Mouse (Mus musculus) stomach, embryonic 15.5 days (tissue): ENCODE data around the gene Rbm4b. TPM values are rescaled to one million over a fixed set of nuclear protein-coding genes. Genes with fewer than 3 reads are reported as not detected.
A peak's percentile ranks its signal among the peaks of the same experiment; 100 is the strongest.
"Not testable (repeated sequence)": the region's sequence is repeated elsewhere in the genome, so short reads cannot be mapped to it uniquely, and the experiment has no call there.

Experiments used
- ATAC-seq: fragments of 200-750 bp; cut with Nextera tagmentation; 2 replicates; pipeline ENCODE4 v1.8.0; 2017; ENCODE audit warnings: low read depth, moderate number of reproducible peaks, moderate TSS enrichment; ENCODE audit not compliant: insufficient read depth, low FRiP score
- H3K27ac ChIP-seq: fragments of 300-500 bp; sonication (generic); 2 replicates; pipeline ENCODE4 v1.5.1; 2015; ENCODE audit warnings: mild to moderate bottlenecking, inconsistent platforms
- H3K27me3 ChIP-seq: fragments of 300-500 bp; sonication (generic); replicated peaks from 2 replicates; pipeline ENCODE4 v1.6.1; 2015; ENCODE audit warnings: inconsistent platforms
- H3K36me3 ChIP-seq: fragments of 300-500 bp; sonication (generic); 2 replicates; pipeline ENCODE4 v1.6.1; 2015; ENCODE audit warnings: inconsistent platforms
- H3K4me1 ChIP-seq: fragments of 300-500 bp; sonication (generic); 2 replicates; pipeline ENCODE4 v1.6.1; 2015; ENCODE audit warnings: inconsistent platforms
- H3K4me2 ChIP-seq: fragments of 300-500 bp; sonication (generic); 2 replicates; pipeline ENCODE4 v1.6.1; 2015; ENCODE audit warnings: mild to moderate bottlenecking, inconsistent platforms
- H3K4me3 ChIP-seq: fragments of 300-500 bp; sonication (generic); replicated peaks from 2 replicates; pipeline ENCODE4 v1.5.1; 2015; ENCODE audit warnings: inconsistent platforms
- H3K9ac ChIP-seq: fragments of 300-500 bp; sonication (generic); 2 replicates; pipeline ENCODE4 v1.6.1; 2015; ENCODE audit warnings: inconsistent platforms
- H3K9me3 ChIP-seq: fragments of 300-500 bp; sonication (generic); 2 replicates; pipeline ENCODE4 v1.6.1; 2016; ENCODE audit warnings: inconsistent platforms
- WGBS: fragments of 180-500 bp; shearing (Covaris S2); methylation state at CpG from one replicate; pipeline ENCODE4 v1.1.7; 2015; 5-methylcytosine and 5-hydroxymethylcytosine counted together
- polyA plus RNA-seq: library from polyadenylated mRNA; unstranded; fragments of >200 nt; fragmentation: Nextera tagmentation; extraction: Ambion mirVana; gene quantifications from 2 replicates; pipeline ENCODE4 v1.2.1, GENCODE M21; 2015

Gene Rbm4b
- polyA plus RNA-seq, 1 experiment from 2014 or later = 59.7 TPM

DNA sequence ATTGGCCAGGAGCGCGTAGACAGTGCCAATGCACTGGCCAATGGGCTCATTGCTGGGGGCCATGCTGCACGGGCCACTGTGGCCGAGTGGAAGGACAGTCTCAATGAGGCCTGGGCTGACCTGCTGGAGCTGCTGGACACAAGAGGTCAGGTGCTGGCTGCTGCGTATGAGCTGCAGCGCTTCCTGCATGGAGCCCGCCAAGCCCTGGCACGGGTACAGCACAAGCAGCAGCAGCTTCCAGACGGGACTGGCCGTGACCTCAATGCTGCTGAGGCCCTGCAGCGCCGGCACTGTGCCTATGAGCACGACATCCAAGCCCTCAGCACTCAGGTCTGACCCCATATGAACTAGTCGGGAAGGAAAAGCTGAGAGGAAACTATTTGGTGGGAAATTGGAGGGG lies 9.7 kb upstream of the Rbm4b start:
- WGBS = 82% methylated on average over 14 of the region's 14 CpGs

DNA sequence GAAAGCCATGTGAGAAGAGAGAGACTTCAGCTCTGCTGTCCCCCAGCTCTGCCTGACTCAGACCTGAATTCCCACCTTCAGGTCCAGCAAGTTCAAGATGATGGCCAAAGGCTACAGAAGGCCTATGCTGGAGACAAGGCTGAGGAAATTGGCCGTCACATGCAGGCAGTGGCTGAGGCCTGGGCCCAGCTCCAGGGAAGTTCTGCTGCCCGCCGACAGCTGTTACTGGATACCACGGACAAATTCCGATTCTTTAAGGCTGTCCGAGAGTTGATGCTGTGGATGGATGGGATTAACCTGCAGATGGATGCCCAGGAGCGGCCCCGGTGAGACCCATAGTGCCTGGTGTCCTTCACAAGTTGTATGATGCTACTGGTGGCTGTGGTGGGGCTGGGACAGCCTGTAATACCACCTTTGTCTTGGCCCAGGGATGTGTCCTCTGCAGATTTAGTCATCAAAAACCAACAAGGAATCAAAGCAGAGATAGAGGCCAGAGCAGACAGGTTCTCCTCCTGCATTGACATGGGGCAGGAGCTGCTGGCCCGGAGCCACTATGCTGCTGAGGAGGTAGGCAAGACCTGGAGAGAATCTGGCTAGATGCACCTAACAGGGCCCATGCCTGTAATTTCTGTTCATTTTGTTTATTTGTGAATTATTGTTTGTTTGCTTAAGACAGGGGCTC lies 8.5 kb upstream of the Rbm4b start:
- 89% methylated on average over 9 of the region's 9 CpGs for WGBS
- H3K27ac ChIP-seq = no peak overlapping the region
- no peaks in the 10 kb centered on the region for H3K27me3 ChIP-seq
- H3K4me1 ChIP-seq = no peaks in the 10 kb centered on the region
- ATAC-seq = no peak
- no peak overlapping the region for H3K4me2 ChIP-seq
- no peaks in the 10 kb centered on the region for H3K9me3 ChIP-seq
- no peaks in the 10 kb centered on the region for H3K36me3 ChIP-seq
- H3K9ac ChIP-seq = no peak overlapping the region
- no peak overlapping the region for H3K4me3 ChIP-seq

More for the DNA sequence above, 9.7 kb upstream of the Rbm4b start:
- Histone ChIP-seq H3K4me2 (no peak overlapping the region), H3K9me3 (no peaks in the 10 kb centered on the region), H3K27ac (no peak overlapping the region), H3K9ac (no peak overlapping the region), H3K27me3 (no peaks in the 10 kb centered on the region), H3K4me1 (no peaks in the 10 kb centered on the region), H3K4me3 (no peak overlapping the region), H3K36me3 (no peaks in the 10 kb centered on the region)
- no peak for ATAC-seq

DNA sequence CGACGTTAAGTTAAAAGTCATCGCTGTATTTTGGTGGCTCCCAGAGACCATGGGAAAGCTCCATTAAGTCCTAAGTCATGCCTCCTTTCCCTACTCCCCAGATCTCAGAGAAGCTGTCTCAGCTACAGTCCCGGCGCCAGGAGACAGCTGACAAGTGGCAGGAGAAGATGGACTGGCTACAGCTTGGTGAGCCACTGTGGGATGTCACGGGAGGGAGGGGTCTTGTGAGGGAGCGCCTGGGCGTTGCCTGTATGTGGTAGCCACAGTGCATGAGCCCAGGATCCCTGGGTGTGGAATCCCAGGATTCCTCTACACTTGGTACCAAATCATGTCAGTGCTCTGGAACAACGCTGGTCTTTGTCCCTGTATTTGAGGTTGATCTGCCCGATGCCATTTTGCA lies 7.8 kb upstream of the Rbm4b start:
- Histone ChIP-seq H3K4me3 (no peak overlapping the region), H3K27me3 (no peaks in the 10 kb centered on the region), H3K27ac (no peak overlapping the region), H3K4me1 (no peaks in the 10 kb centered on the region), H3K9me3 (no peaks in the 10 kb centered on the region), H3K9ac (no peak overlapping the region), H3K4me2 (no peak overlapping the region), H3K36me3 (no peaks in the 10 kb centered on the region)
- WGBS = 81% methylated on average over 10 of the region's 10 CpGs
- no peak for ATAC-seq

DNA sequence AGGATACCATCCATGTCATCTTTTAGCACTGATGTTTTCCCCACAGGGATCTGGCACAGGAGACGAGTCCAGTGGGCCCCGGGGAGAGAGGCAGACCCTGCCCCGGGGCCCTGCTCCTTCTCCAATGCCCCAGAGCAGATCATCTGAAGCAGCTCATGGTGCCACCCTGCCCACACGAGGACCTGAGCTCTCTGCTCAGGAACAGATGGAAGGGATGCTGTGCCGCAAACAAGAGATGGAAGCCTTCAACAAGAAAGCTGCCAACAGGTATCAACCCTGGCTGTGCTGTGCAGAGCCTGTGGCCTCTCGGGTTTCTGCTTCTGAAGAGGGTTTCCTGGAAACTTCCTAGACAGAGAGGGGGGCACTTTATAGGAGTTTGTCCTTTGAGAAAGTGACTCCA lies 6.3 kb upstream of the Rbm4b start:
- no peaks in the 10 kb centered on the region for H3K4me1 ChIP-seq
- no peaks in the 10 kb centered on the region for H3K27me3 ChIP-seq
- no peak overlapping the region for H3K9ac ChIP-seq
- 82% methylated on average over 6 of the region's 6 CpGs for WGBS
- H3K36me3 ChIP-seq = no peaks in the 10 kb centered on the region
- H3K9me3 ChIP-seq = no peaks in the 10 kb centered on the region
- no peak overlapping the region for H3K4me2 ChIP-seq
- ATAC-seq = no peak
- no peak overlapping the region for H3K27ac ChIP-seq
- H3K4me3 ChIP-seq = no peak overlapping the region

DNA sequence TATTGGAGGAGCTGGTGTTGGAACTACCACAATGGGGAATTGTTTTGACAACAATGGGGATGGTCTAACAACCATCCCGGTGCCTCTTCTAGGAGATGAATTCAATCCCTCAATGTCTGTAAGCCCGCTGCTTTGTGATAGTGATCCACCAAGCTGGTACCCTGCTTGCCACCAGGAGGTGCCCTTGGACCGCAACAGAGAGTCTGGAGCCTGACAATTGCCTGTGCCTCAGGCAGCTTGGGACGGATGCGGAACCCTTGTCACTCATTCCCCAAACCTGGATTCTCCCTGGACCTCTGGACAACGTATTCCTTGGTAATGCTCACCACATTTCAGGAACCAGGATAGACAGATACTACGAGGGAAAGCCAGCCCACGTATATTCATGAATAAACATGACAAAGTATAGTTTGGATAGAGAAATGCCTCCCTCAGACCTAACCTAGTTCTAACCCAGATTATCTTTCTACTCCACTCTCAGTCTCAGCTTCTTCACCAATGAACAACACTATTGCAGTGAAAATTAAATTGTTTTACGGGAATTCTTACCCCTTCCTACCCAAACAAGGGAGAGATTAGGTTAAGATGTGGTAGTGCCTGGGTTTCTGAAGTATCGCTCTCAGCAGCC lies 618 bp upstream of the Rbm4b start:
- H3K27me3 ChIP-seq = no peaks in the 10 kb centered on the region

DNA sequence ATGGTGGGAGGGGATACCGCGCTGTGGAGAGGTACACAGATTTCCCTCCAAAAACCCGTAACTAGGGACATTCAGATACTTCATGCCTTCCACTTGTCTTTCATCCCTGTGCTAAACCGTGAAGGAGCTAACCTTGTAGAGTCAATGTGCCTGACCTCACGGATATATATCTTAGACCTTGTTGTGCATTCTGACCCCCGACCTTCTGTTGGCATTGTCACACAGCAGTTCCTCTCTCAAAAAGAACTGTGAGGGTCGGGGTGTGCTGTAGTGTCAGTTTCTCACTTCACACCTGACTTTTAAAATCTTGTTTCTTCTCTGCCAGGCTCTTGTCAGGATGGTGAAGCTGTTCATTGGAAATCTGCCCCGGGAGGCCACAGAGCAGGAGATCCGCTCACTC lies 624 bp downstream of the Rbm4b start:
- Histone ChIP-seq H3K36me3 (0 out of 2 replicates have a peak, but pooled peaks cover 4% of the 10 kb centered on the region), H3K4me3 (peak overlapping the region; percentile 78), H3K4me1 (peaks cover 9% of the 10 kb centered on the region), H3K9ac (peak overlapping the region; percentile 77), H3K9me3 (no peaks in the 10 kb centered on the region), H3K27ac (peak overlapping the region; percentile 97), H3K27me3 (no peaks in the 10 kb centered on the region), H3K4me2 (peak overlapping the region; percentile 77)
- 2% methylated on average over 9 of the region's 9 CpGs for WGBS
- no peak for ATAC-seq

More for the DNA sequence above, 618 bp upstream of the Rbm4b start:
- Histone ChIP-seq H3K4me3 (peak overlapping the region; percentile 78), H3K4me2 (peak overlapping the region; percentile 77), H3K9ac (no peak overlapping the region; the same call in 1 of the 2 replicates), H3K4me1 (peaks cover 9% of the 10 kb centered on the region), H3K27ac (peak overlapping the region; percentile 97), H3K9me3 (no peaks in the 10 kb centered on the region), H3K36me3 (no peaks in the 10 kb centered on the region)
- WGBS = under 1% methylated on average over 10 of the region's 10 CpGs
- ATAC-seq = peak; percentile 57

DNA sequence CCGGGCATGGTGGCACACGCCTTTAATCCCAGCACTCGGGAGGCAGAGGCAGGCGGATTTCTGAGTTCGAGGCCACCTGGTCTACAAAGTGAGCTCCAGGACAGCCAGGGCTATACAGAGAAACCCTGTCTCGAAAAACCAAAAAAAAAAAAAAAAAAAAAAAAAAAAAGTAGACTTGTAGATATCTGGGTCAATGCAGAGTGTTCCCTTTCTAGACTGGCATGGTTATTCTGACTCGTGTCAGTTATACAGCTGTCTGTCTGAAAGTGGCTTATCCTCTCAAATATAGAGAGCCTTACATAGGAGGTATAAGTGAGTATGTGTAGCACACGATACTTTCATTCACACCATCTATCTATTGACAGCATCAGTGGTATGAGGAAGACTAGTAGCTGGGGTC lies 4.2 kb downstream of the Rbm4b start:
- H3K4me1 ChIP-seq, H3K27ac ChIP-seq, H3K9me3 ChIP-seq, H3K9ac ChIP-seq, ATAC-seq, H3K27me3 ChIP-seq, H3K4me2 ChIP-seq, H3K4me3 ChIP-seq: not testable (repeated sequence)
- H3K36me3 ChIP-seq = peaks cover 22% of the 10 kb centered on the region; the same call in 1 of the 2 replicates
- 87% methylated on average over 8 of the region's 8 CpGs for WGBS

DNA sequence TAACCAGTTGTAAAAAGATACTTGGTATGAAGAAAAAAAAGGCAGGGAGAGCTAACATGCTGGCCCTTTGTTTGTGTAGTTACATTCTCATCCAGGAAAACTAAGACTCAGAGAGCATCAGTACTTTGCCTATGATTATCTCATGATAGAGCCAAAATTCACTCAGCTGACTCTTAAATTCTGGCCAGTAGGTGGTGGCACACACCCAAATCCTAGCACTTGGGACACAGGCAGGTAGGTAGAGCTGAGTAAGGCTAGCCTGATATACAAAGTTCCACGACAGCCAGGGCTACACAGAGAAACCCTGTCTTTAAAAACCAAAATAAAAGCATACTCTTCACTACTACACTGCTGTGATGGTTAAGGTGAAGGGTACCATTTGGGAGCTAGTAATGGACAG lies 6.6 kb downstream of the Rbm4b start:
- Histone ChIP-seq H3K4me3 (no peak overlapping the region), H3K9me3 (no peaks in the 10 kb centered on the region), H3K4me1 (peaks cover 5% of the 10 kb centered on the region), H3K36me3 (peaks cover 36% of the 10 kb centered on the region), H3K27ac (no peak overlapping the region), H3K4me2 (no peak overlapping the region), H3K9ac (no peak overlapping the region), H3K27me3 (no peaks in the 10 kb centered on the region)
- ATAC-seq = no peak
- 62% methylated on average over 1 of the region's 1 CpGs for WGBS

DNA sequence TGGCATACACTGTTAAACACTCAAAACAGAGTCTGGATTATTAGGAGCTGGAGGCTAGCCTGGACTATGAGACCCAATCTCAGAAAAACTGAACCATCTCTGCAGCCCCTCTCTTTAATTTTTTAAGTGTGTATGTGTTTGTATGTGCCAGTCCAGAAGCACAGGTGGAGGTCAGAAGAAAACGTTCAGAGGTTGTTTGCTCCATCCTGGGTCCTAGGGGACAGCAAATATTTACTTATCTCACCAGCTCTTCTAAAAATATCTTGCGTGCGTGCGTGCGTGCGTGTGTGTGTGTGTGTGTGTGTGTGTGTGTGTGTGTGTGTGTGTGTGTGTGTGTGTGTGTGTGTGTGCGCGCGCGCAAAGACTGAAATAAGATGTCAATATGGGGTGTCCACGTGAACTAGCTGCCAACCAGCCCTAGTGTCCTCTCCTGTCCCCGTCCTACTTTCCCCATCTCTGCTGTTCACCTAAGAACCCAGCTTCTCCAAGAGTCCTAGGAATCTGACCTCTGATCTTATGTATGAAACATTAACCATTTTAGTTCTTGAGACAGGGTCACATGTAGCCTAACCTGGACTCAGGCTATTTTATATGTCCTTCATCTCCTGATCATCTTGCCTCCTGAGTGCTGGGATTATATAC lies 11.3 kb downstream of the Rbm4b start:
- ATAC-seq = no peak
- 75% methylated on average over 10 of the region's 12 CpGs for WGBS
- H3K4me2 ChIP-seq = no peak overlapping the region
- no peaks in the 10 kb centered on the region for H3K9me3 ChIP-seq
- H3K9ac ChIP-seq = no peak overlapping the region
- H3K27me3 ChIP-seq = no peaks in the 10 kb centered on the region
- peaks cover 36% of the 10 kb centered on the region for H3K36me3 ChIP-seq
- H3K4me1 ChIP-seq = no peaks in the 10 kb centered on the region
- no peak overlapping the region for H3K27ac ChIP-seq
- no peak overlapping the region for H3K4me3 ChIP-seq

DNA sequence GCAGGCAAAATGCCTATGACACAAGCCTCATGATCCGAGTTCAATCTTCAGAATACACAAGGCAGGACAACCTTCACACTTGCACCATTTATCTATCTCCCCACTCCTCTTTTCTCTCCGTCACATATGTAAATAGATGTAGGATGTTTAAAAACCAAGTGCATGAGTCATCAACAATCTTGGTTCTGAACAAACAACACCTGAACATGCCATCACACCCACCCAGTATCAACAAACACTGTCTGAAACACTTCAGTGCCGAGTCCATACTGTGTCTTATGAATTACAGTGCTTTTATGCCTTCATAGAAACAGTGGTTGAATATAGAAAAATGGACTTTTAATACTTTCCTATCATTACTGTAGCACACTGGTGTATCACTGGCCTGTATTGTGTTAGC lies 16.5 kb downstream of the Rbm4b start:
- no peaks in the 10 kb centered on the region for H3K9me3 ChIP-seq
- WGBS = 64% methylated on average over 3 of the region's 3 CpGs
- no peak overlapping the region for H3K4me2 ChIP-seq
- H3K27ac ChIP-seq = no peak overlapping the region
- no peak overlapping the region for H3K4me3 ChIP-seq
- ATAC-seq = no peak
- H3K4me1 ChIP-seq = 0 out of 2 replicates have a peak, but pooled peaks cover 3% of the 10 kb centered on the region
- peaks cover 17% of the 10 kb centered on the region; the same call in 1 of the 2 replicates for H3K36me3 ChIP-seq
- H3K27me3 ChIP-seq = no peaks in the 10 kb centered on the region
- H3K9ac ChIP-seq = no peak overlapping the region

DNA sequence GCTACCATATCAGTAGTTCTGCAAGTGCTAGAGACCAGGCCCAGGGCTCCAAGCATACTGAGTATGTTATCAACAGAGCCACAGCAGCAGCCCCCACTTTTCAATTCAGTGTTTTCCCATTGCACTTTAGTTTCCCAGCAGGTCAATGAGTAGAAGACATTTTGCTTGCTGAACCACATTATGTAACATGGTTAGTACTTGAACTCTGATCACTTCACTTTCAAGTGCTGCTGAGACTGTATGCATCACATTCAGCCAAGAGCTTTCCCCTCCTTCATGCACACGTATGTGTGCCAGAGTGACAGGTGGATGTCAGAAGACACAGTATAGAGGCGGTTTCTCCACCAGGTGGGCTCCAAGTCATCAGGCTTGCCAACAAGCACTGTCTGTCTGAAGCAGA lies 26.6 kb downstream of the Rbm4b start:
- no peak for ATAC-seq
- Histone ChIP-seq H3K27me3 (no peaks in the 10 kb centered on the region), H3K27ac (no peak overlapping the region), H3K9me3 (no peaks in the 10 kb centered on the region), H3K4me2 (no peak overlapping the region), H3K4me1 (0 out of 2 replicates have a peak, but pooled peaks cover 3% of the 10 kb centered on the region), H3K4me3 (no peak overlapping the region), H3K9ac (no peak overlapping the region), H3K36me3 (peaks cover 51% of the 10 kb centered on the region)
- 88% methylated on average over 2 of the region's 2 CpGs for WGBS

DNA sequence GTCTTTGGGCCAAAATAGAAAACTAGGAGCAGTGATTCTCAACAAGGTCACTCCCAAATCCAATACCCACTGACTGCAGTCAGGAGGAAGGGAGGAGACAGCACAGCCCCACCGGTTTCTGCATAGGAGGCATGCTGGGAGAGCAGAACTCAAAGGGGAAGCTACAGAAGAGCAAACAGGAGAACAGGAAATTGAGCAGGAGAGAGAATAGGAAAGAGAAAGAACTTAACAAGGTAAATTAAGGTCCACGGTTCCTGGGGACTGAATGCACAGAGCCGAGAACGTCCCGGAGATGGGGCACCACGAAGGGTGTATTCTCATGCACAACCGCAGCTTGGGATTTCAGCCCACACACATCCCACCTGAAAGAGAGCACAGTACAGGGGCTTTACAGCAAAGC lies 28.9 kb downstream of the Rbm4b start:
- ATAC-seq = no peak

More for the DNA sequence above, 28.9 kb downstream of the Rbm4b start:
- no peak overlapping the region for H3K4me2 ChIP-seq
- 90% methylated on average over 7 of the region's 7 CpGs for WGBS
- no peak overlapping the region for H3K4me3 ChIP-seq
- H3K27ac ChIP-seq = no peak overlapping the region
- no peak overlapping the region for H3K9ac ChIP-seq
- H3K4me1 ChIP-seq = peaks cover 5% of the 10 kb centered on the region; the same call in 1 of the 2 replicates
- H3K27me3 ChIP-seq = no peaks in the 10 kb centered on the region
- no peaks in the 10 kb centered on the region for H3K9me3 ChIP-seq
- H3K36me3 ChIP-seq = peaks cover 50% of the 10 kb centered on the region
